Mouse (Mus musculus): Measurements from ENCODE around the gene Pnlip. TPM values are rescaled to one million over a fixed set of nuclear protein-coding genes. Genes with fewer than 3 reads are reported as not detected.

The Pnlip gene
- total RNA-seq (2017) = not detected in 2 replicates

DNA sequence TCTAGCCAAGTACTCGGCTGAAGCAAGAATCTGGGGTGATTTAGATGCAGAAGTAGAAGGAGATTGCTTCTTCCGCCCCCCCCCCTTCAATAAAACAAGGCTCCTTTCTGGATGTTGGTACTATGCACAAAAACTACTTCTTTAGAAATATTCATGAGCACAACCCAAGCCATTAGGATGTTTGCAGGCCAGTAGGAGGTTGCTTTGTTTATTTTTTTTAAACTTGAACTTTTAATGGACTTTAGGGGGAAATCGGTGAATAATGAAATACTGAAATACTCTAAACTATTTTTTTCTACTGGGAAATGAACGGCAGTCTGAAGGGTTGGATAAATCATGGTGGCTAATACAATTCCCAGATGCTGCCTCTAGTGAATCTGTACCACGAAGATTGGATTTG lies at the start of gene Pnlip:
Gene Pnlip (plus strand): TSS at position 301 of the 400 bp plus-strand sequence.
- no peak for ATAC-seq (ENCODE audit: extremely low read depth, insufficient number of reproducible peaks, low FRiP score, poor library complexity, severe bottlenecking)

DNA sequence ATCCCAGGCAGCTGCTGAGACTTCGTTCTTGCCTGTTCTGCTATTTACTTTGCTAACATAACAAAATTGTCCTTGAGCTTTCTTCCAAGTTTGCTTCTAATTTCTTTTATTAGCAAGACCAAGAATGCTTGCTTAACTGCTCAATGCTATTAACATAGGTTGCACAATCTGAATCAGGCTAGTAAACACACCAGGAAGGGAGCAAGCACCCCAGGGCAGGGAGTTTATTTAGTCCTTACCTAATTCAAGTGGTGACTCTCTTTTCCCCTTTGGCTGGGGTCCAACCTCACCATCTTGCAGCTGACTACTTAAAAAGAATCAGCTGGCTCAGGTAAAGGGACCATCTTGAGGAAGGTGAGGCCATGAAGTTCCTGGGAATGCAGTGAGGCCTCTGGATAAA lies 42.6 kb upstream of the Pnlip start:
- no peak for ATAC-seq (ENCODE audit: extremely low read depth, insufficient number of reproducible peaks, low FRiP score, poor library complexity, severe bottlenecking)

DNA sequence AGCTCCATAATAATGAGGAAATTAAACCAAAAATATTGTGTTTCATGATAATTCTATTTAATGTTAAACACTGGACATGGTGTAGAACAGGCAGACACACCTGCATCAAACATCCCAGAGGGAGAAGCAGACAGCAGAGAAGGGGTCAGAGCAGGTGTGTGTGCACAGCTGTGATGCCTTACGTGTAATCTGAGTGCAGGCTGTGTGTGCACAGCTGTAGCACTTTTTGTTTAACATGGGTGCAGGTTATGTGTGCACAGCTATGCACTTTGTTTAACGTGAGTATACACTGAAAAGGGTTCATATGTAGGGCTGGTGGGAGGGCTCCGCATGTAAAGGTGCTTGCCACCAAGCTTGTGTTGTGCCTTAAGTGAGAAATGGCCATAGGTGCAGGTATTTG lies 39.6 kb upstream of the Pnlip start:
- ATAC-seq (ENCODE audit: extremely low read depth, insufficient number of reproducible peaks, low FRiP score, poor library complexity, severe bottlenecking) = no peak

DNA sequence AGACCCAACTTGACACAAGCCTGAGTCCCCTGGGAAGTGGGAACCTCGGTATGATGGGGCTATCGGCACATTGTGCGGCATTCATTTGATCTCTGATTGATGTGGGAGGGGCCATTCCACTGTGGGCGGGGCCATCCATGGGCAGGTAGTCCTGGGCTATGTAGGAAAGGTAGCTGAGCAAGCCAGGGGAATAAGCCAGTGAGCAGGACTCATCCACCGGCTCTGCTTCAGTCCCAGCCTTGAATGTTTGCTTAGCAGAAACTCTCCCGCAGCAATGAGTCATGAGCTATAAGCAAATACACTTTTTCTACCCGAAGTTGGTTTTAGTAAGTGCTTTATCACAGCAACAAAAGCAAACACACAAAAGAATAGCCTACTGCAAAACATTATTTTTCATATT lies 35.7 kb upstream of the Pnlip start:
- ATAC-seq (ENCODE audit: extremely low read depth, insufficient number of reproducible peaks, low FRiP score, poor library complexity, severe bottlenecking) = no peak

DNA sequence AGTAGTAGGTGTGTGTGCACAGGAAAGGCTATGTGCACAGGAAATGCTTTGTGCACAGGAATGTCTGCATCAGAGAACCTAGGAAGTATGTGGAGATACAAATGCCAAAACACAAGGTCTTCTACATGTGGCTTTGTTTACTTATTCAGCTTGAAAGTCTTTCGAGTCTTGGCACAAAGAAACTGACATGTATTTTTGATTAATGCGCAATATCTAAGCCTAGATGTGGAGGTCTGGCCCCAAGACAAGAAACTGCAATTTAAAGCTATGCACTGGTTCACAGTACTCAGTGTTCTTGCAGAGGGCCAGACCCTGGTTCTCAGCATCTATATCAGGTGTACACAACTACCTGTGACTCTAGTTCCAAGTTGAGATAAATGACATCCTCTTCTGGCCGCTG lies 31.6 kb upstream of the Pnlip start:
- no peak for ATAC-seq (ENCODE audit: extremely low read depth, insufficient number of reproducible peaks, low FRiP score, poor library complexity, severe bottlenecking)

DNA sequence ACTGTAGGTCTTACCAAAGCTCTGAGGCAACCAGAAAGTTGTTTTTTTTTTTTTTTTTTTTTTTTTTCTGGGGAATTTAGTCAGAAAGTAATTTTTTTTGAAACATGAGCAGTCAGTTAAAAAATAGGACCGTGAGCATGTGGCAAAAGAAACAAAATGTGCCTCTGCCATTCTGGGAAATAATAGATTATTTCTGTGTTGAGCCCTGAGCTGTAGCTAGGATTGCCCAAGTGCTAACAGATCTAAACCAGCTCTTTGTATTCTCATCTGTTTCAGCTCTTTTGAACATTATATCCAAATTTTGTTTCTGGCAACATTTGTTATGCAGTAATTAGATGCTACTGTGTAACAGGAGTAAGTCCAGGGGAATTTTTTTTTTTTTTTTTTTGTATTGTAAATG lies 30.7 kb upstream of the Pnlip start:
- ATAC-seq (ENCODE audit: extremely low read depth, insufficient number of reproducible peaks, low FRiP score, poor library complexity, severe bottlenecking) = no peak

DNA sequence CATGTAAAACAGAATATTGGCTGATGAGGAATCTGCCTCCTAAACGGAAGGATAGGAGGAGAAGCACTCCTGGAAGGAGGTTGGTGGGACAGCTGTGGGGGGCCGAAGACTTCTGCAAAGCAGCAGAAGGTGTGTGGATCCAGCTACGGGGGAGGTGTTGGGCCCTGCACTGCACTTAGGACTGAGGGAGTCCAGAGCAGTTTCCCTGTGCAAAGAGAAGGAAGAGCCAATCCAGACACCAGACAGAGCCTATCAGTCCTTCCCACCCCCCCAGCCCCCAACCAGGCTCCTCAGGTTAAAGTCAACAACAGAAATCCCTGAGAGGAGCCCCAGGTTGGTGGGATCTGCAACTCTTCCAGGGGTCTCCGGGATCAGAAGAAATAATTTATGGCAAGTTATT lies 27.5 kb upstream of the Pnlip start:
- ATAC-seq (ENCODE audit: extremely low read depth, insufficient number of reproducible peaks, low FRiP score, poor library complexity, severe bottlenecking) = no peak

DNA sequence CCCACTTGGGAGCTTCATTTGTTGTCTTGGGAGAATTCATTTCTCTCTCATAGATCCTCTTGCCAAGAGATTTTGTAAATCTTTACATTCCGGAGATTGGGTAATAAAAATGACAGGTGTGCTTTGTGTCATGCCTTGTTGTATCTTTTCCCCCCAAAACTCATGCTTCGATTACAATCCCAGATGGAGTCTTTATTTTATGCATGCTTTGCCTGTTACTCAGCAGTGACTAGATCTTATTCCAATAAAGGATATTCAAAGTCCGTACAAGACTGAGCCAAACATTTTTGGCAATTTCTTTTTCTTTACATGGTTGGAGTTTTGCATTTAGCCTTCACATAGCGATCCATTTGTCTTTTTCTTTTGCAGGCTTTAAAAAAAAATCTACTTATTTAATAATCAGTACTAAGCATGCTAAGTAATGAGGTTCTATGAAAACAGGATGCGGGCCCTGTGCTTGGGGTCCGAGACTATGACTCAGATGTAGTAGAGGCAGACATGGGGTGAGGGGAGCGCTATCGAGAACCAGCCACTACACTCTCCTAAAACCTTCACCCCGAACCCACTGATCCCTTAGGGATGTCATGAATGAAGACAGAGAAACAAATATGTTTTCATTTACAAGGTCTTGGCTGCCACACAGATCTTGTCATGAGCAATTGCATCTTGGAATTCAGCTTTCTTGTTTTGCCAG lies 26.9 kb upstream of the Pnlip start:
- ATAC-seq (ENCODE audit: extremely low read depth, insufficient number of reproducible peaks, low FRiP score, poor library complexity, severe bottlenecking) = no peak

DNA sequence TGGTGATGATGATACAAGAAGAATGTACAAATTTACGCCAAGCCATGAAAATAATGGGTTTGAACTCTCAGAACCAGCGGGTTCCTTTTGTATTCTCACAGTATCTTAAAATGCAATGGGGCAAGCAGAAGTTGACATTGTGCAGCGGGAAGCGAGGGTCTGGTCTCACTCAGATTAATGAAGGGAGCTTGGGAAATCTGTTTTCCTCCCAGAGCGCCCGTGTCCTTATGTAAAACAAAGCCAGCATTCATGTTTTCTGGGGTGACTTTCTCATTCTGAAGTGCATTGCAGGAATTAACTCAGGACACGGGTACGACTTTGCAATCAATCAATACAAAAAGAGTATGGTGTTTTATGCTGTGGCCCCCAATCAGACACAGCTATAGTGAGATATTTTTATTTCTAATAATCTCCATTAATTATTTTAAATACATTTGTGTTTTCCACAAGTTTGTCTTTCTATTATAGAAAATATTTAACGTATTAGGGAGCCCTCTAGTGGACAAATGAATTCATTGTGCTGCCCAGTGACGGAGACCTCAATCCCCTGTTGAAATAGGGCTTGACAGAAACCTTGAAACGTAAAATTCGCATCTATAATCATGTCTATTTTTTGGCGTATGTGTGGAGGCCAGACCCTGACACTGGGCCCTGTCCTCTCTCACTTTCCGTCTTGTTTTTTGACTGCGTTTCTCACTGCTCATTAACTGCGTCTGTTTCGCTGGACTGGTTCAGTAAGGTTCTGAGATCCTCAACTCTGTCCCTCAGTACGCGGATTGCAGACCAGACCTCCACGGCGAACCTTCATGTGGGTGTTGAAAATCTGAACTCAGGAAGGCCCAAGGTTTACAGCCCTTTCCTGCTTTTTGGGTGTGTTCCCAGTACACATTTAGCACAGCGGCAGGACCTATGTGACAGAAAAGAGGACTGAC lies 24.6 kb upstream of the Pnlip start:
- ATAC-seq (ENCODE audit: extremely low read depth, insufficient number of reproducible peaks, low FRiP score, poor library complexity, severe bottlenecking) = no peak

DNA sequence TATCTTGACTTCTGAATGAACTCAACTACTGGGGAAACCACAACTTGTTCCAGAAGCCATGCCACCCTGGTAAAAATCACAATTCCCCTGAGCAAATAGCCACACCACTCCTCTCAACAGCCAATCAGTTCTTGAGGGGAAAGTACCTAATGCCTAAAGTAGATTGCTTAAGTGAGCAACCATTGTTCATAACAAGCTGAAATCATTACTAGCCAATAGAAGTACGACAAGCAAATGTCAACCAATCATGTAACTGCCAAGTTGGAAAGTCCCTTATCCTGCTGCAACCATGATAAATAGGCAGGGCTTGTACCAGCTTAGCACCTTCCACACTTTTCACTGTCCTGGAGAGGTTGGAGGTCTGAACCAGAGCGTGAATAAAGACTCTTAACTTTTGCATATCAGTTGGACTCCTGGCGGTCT lies 22.9 kb upstream of the Pnlip start:
- ATAC-seq (ENCODE audit: extremely low read depth, insufficient number of reproducible peaks, low FRiP score, poor library complexity, severe bottlenecking) = no peak

DNA sequence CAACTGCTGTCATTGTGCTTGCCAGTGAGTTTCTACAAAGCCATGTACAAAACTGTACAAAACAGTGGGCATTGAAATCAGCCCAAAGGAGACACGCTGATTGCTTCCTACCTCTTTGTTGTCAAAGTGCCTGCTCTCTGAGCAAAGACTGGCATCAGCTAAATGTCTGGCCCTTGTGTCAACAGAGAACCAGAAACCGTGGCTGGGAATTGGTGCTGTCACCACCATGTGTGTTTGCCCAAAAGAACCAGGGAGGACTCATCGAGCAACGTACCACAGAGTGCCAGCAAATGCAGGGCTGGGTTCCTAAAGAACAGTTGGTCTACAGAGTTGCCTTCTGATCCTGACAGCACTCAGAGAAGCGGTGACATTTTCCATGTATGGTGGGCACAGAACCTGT lies 2.3 kb upstream of the Pnlip start:
- no peak for ATAC-seq (ENCODE audit: extremely low read depth, insufficient number of reproducible peaks, low FRiP score, poor library complexity, severe bottlenecking)

DNA sequence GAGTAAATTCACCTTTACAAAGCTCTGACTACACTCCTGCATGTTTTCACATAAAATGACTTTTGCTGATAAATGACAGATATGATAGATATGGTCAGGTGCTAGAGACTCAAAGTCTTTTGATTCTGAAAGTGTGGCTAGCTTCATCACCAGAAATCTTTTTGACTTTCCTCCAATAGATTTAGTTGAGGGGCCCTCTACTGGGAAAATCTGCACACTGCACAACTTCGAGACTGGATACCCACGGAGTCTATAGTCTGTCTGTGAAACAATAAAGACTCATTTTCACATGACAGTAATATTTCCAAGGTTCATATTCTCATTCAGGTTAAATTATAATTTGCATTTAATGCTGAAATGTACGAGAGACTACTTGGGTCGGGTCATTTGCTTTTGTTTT lies 9.8 kb downstream of the Pnlip start:
- ATAC-seq (ENCODE audit: extremely low read depth, insufficient number of reproducible peaks, low FRiP score, poor library complexity, severe bottlenecking) = no peak

DNA sequence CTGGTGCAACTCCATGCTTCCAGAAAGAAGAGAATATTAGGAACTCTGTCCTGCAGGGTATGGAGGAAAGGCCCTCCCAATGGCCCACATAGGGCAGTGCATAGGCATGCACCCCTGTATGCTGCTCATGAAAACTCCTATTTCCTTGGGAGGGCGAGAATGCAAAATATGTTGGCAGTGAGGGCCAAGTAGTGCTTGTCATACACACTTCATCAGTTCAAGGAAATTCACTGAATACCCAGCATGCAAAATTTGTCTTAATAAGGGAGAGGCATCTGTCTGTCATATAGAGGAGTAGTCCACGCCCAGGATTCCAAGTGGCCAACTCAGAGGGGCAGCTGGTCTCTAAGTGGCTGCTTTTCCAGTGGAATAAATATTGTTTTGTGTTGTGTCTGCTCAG lies 11.0 kb downstream of the Pnlip start:
- ATAC-seq (ENCODE audit: extremely low read depth, insufficient number of reproducible peaks, low FRiP score, poor library complexity, severe bottlenecking) = no peak

DNA sequence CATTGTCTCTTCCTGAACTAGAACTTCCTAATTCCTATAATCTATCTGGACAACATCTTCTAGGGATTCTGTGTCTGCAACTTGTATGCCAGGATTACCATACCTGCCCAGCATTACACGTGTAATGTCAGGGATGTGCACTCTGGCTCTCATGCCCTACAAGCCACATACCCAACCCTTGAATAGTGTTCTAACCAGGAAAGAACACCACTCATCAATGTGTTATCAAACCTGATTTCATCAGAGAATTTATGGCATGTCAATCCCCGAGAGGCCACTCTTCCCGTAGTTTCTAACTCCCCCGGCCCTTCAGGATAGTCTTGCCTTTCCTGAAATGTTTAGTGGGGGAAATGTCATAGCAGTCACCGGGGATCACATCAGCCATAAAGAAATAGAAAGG lies 12.6 kb downstream of the Pnlip start:
- no peak for ATAC-seq (ENCODE audit: extremely low read depth, insufficient number of reproducible peaks, low FRiP score, poor library complexity, severe bottlenecking)

DNA sequence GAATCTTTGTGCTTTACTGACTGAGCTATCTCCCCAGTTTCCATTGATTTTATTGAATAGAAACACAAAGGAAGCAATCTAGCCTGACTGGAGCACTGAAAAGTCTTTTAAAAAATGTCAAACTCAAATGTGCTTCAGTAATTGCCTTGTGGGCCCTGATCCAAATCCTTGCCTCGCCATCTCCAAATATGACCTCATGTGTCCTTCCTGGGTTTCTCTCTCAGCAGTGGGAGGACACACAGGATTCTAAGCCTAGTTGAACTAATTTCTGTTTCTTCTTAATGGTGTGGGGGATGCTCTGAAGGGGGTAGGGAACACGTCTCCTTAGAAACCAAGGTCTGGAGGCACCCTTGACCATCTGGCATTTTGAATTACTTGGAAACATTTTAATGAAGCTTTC lies 22.3 kb downstream of the Pnlip start:
- ATAC-seq (ENCODE audit: extremely low read depth, insufficient number of reproducible peaks, low FRiP score, poor library complexity, severe bottlenecking) = no peak

DNA sequence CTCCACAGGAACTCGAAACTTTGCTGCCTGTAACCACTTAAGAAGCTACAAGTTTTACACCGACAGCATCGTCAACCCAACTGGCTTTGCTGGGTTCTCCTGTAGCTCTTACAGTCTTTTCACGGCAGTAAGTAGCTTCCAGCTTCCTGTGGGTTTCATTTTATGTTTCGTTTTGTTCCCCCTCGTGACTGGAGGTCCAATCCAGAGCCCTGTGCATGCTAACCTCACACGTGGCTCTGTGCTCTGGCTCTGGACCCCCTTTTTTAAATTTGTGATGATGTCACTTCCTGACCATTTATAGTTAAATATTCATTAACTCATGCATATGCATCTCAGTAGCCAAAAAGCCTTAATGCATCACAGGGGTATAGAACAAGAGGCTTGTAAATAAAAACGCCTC lies 24.8 kb downstream of the Pnlip start:
- no peak for ATAC-seq (ENCODE audit: extremely low read depth, insufficient number of reproducible peaks, low FRiP score, poor library complexity, severe bottlenecking)

DNA sequence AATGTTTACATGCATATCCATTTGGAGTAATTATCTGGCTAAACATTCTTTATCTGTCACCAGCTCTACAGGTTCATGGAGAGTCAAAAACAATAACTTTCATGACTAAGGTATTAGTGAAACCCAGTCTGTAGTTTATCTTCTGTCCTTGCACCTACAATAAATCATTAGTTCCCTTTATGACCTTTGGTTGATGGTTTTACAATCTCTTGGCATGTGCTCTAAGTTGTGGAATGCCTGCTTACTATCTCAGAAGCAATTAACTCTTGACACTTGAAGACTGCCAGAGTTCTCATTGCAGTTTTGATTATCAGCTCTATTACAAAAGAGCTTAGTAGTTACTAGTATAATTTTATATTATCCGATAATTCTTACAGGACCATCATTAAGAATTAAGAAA lies 36.6 kb downstream of the Pnlip start:
- ATAC-seq (ENCODE audit: extremely low read depth, insufficient number of reproducible peaks, low FRiP score, poor library complexity, severe bottlenecking) = no peak

DNA sequence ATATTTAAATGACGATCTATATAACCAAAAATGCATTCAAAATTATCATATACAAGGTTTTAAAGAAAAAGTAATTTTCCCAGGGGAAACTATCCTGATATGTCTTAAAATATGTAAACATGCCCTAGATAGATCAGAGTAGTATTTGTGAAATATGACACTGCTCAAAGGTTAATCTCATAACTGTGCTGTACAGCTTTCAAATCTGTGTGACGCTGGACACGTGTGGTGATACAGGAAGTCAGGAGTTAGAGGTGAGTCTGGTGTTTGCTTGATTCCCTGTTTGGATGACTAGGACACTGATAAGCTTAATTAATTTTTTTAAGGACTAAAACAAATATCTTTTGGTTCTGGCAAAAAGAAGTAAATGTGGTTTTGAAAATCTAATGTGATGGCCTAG lies 43.0 kb downstream of the Pnlip start:
- ATAC-seq (ENCODE audit: extremely low read depth, insufficient number of reproducible peaks, low FRiP score, poor library complexity, severe bottlenecking) = no peak

DNA sequence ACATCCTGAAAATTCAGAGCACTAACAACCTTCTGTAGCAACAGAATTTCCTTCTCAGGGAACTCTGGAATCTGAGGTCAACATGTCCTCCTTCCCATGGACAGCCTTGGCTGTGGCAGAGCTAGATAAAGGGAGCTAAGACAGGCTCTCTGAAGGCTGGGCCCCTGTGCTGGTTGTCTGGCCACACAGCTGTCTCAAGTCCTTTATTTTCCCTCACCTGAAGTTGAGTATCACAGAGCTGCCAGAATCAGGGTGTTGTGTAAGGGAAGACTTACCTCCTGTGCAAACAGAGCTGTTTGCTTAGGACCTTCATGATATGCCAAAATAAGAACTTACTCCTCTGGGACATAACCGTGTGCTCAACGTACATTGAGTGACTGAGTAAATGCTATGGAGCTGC lies 43.9 kb downstream of the Pnlip start:
- ATAC-seq (ENCODE audit: extremely low read depth, insufficient number of reproducible peaks, low FRiP score, poor library complexity, severe bottlenecking) = no peak

DNA sequence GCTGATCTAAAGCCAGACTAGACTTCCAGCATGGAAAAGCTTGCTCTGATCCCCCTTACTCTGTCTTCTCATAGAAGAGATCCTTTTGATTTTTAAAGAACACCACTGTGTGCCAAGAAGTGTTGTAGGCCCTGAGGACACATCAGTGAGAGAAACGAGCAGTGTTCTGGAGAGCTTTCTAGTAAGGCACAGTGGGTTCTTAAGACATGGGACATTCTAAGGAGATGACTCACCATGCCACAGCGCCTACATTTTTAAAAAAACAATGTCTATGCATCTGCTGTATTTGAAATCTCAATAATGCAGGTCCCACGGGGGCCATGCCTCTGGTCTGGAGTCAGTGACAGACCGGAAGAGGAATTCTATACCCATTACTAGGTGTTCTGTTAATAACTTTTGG lies 52.3 kb downstream of the Pnlip start:
- no peak for ATAC-seq (ENCODE audit: extremely low read depth, insufficient number of reproducible peaks, low FRiP score, poor library complexity, severe bottlenecking)
